Mouse (Mus musculus): Measurements from ENCODE around the gene Kank3. TPM values are rescaled to one million over a fixed set of nuclear protein-coding genes. Genes with fewer than 3 reads are reported as not detected.

The Kank3 gene
- polyA plus RNA-seq, 1 experiment from 2014 or later, result 17.1 TPM

DNA sequence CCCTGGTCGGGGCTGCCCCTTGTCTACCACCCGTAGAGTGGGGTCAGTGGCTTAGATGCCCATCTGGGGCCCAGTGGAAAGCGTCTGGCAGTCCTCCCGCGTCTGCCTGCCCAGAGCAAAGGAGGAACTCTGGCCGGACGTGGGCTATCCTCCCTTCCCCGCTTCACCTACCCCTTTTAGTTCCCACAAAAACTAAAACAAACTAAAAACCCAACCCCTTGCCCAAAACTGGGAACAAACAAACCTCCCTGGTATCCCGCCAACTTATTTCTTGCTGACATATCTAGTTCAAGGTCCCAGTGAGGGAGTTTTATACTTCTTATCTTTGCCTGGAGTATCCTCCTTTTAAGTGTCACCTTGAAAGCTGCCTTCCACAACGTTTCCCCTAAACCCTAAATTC, 2.1 kb upstream of the Kank3 start:
- H3K9me3 ChIP-seq (ENCODE audit: control insufficient read depth, low read length), result no peaks in the 10 kb centered on the region
- H3K27me3 ChIP-seq (ENCODE audit: control insufficient read depth, insufficient read depth, low read length), result no peaks in the 10 kb centered on the region
- ATAC-seq (ENCODE audit: low FRiP score, low TSS enrichment) (no peak), DNase-seq (ENCODE audit: low spot score) (no peak)
- H3K4me2 ChIP-seq (replicated peaks; ENCODE audit: low read depth), result no peak overlapping the region
- no peak overlapping the region for H3K27ac ChIP-seq (replicated peaks)
- no peak overlapping the region for H3K4me3 ChIP-seq (ENCODE audit: low read depth, low read length)
- H3K4me1 ChIP-seq (replicated peaks; ENCODE audit: control insufficient read depth, insufficient read depth), result no peaks in the 10 kb centered on the region
- WGBS, result 36% methylated on average over 10 of the region's 10 CpGs
- no peaks in the 10 kb centered on the region for H3K36me3 ChIP-seq (ENCODE audit: control insufficient read depth, insufficient read depth, low read length)
- no peak overlapping the region for H3K9ac ChIP-seq (ENCODE audit: low read length)
- TF ChIP-seq CTCF (IDR thresholded peaks at IDR 0.05; ENCODE audit: low read depth) (no peak), EP300 (optimal IDR thresholded peaks at IDR 0.05) (no peak)

GRCm38 (mm10) chr17:33811142-33811516, 810 bp downstream of the Kank3 start:
- no peak for TF ChIP-seq CTCF (IDR thresholded peaks at IDR 0.05; ENCODE audit: low read depth)
- no peak for TF ChIP-seq EP300 (optimal IDR thresholded peaks at IDR 0.05)
- 21% methylated on average over 7 of the region's 7 CpGs for WGBS
- H3K9ac ChIP-seq (ENCODE audit: low read length), result no peak overlapping the region
- no peaks in the 10 kb centered on the region for H3K9me3 ChIP-seq (ENCODE audit: control insufficient read depth, low read length)
- DNase-seq (ENCODE audit: low spot score) (no peak), ATAC-seq (ENCODE audit: low FRiP score, low TSS enrichment) (no peak)
- no peaks in the 10 kb centered on the region for H3K27me3 ChIP-seq (ENCODE audit: control insufficient read depth, insufficient read depth, low read length)
- no peaks in the 10 kb centered on the region for H3K4me1 ChIP-seq (replicated peaks; ENCODE audit: control insufficient read depth, insufficient read depth)
- peak overlapping the region; percentile 56; the same call in 1 of the 2 replicates for H3K27ac ChIP-seq (replicated peaks)
- H3K4me2 ChIP-seq (replicated peaks; ENCODE audit: low read depth), result peak overlapping the region; percentile 82
- H3K4me3 ChIP-seq (ENCODE audit: low read depth, low read length), result peak overlapping the region; percentile 52
- no peaks in the 10 kb centered on the region for H3K36me3 ChIP-seq (ENCODE audit: control insufficient read depth, insufficient read depth, low read length)

GRCm38 (mm10) chr17:33812475-33812874, 2.2 kb downstream of the Kank3 start:
- ATAC-seq (ENCODE audit: low FRiP score, low TSS enrichment), result no peak
- H3K36me3 ChIP-seq (ENCODE audit: control insufficient read depth, insufficient read depth, low read length), result no peaks in the 10 kb centered on the region
- WGBS, result 24% methylated on average over 3 of the region's 3 CpGs
- H3K27ac ChIP-seq (replicated peaks), result peak overlapping the region; percentile 61
- peaks cover 2% of the 10 kb centered on the region; the same call in 1 of the 2 replicates for H3K4me1 ChIP-seq (replicated peaks; ENCODE audit: control insufficient read depth, insufficient read depth)
- no peaks in the 10 kb centered on the region for H3K9me3 ChIP-seq (ENCODE audit: control insufficient read depth, low read length)
- H3K4me3 ChIP-seq (ENCODE audit: low read depth, low read length), result no peak overlapping the region
- no peak for TF ChIP-seq EP300 (optimal IDR thresholded peaks at IDR 0.05)
- TF ChIP-seq CTCF (IDR thresholded peaks at IDR 0.05; ENCODE audit: low read depth), result no peak
- H3K4me2 ChIP-seq (replicated peaks; ENCODE audit: low read depth), result no peak overlapping the region
- no peak for DNase-seq (ENCODE audit: low spot score)
- no peaks in the 10 kb centered on the region for H3K27me3 ChIP-seq (ENCODE audit: control insufficient read depth, insufficient read depth, low read length)
- no peak overlapping the region for H3K9ac ChIP-seq (ENCODE audit: low read length)

GRCm38 (mm10) chr17:33812990-33813389, 2.7 kb downstream of the Kank3 start:
- no peak for TF ChIP-seq EP300 (optimal IDR thresholded peaks at IDR 0.05)
- TF ChIP-seq CTCF (IDR thresholded peaks at IDR 0.05; ENCODE audit: low read depth), result no peak
- ATAC-seq (ENCODE audit: low FRiP score, low TSS enrichment), result no peak
- 59% methylated on average over 4 of the region's 4 CpGs for WGBS
- Histone ChIP-seq H3K9ac (ENCODE audit: low read length) (no peak overlapping the region), H3K4me2 (replicated peaks; ENCODE audit: low read depth) (no peak overlapping the region), H3K9me3 (ENCODE audit: control insufficient read depth, low read length) (no peaks in the 10 kb centered on the region), H3K27ac (replicated peaks) (peak overlapping the region; percentile 61; the same call in 1 of the 2 replicates), H3K36me3 (ENCODE audit: control insufficient read depth, insufficient read depth, low read length) (no peaks in the 10 kb centered on the region), H3K4me1 (replicated peaks; ENCODE audit: control insufficient read depth, insufficient read depth) (peaks cover 4% of the 10 kb centered on the region; the same call in 1 of the 2 replicates), H3K4me3 (ENCODE audit: low read depth, low read length) (no peak overlapping the region), H3K27me3 (ENCODE audit: control insufficient read depth, insufficient read depth, low read length) (no peaks in the 10 kb centered on the region)
- DNase-seq (ENCODE audit: low spot score), result no peak

- Histone ChIP-seq H3K4me1 (replicated peaks; ENCODE audit: control insufficient read depth, insufficient read depth) (peaks cover 7% of the 10 kb centered on the region; the same call in 1 of the 2 replicates), H3K4me3 (ENCODE audit: low read depth, low read length) (no peak overlapping the region), H3K9ac (ENCODE audit: low read length) (no peak overlapping the region), H3K36me3 (ENCODE audit: control insufficient read depth, insufficient read depth, low read length) (peaks cover 2% of the 10 kb centered on the region; the same call in 1 of the 2 replicates), H3K4me2 (replicated peaks; ENCODE audit: low read depth) (no peak overlapping the region), H3K27me3 (ENCODE audit: control insufficient read depth, insufficient read depth, low read length) (no peaks in the 10 kb centered on the region), H3K27ac (replicated peaks) (no peak overlapping the region), H3K9me3 (ENCODE audit: control insufficient read depth, low read length) (no peaks in the 10 kb centered on the region)
- no peak for TF ChIP-seq EP300 (optimal IDR thresholded peaks at IDR 0.05)
- TF ChIP-seq CTCF (IDR thresholded peaks at IDR 0.05; ENCODE audit: low read depth), result no peak
- WGBS, result 88% methylated on average over 6 of the region's 6 CpGs
- DNase-seq (ENCODE audit: low spot score) (no peak), ATAC-seq (ENCODE audit: low FRiP score, low TSS enrichment) (no peak)
Observed at GRCm38 (mm10) chr17:33815399-33815798, 5.1 kb downstream of the Kank3 start.

DNA sequence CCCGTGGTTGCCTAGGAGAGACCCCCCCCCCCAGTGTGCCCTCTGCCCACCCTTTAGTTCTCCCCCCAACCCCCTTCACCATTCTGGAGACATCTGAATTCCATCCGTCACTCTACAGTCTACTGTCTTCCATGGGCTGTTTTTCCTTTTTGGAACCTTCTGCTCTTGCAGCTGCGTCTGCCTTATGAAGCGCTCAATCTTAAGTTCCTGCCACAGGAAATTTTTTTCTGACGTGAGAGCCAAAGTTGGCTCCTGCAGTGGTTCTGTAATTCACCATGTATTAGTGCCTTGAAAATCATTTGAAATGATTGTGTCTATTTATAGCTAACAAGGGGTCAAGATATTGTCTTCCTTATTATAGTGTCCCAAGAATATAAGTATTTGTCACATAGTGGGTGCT, 6.3 kb downstream of the Kank3 start:
- peak overlapping the region; percentile 91 for H3K27ac ChIP-seq (replicated peaks)
- ATAC-seq (ENCODE audit: low FRiP score, low TSS enrichment) (no peak), DNase-seq (ENCODE audit: low spot score) (no peak)
- H3K9me3 ChIP-seq (ENCODE audit: control insufficient read depth, low read length), result no peaks in the 10 kb centered on the region
- 50% methylated on average over 5 of the region's 5 CpGs for WGBS
- H3K4me1 ChIP-seq (replicated peaks; ENCODE audit: control insufficient read depth, insufficient read depth), result peaks cover 7% of the 10 kb centered on the region; the same call in 1 of the 2 replicates
- no peak for TF ChIP-seq CTCF (IDR thresholded peaks at IDR 0.05; ENCODE audit: low read depth)
- no peak for TF ChIP-seq EP300 (optimal IDR thresholded peaks at IDR 0.05)
- no peak overlapping the region for H3K9ac ChIP-seq (ENCODE audit: low read length)
- no peaks in the 10 kb centered on the region for H3K27me3 ChIP-seq (ENCODE audit: control insufficient read depth, insufficient read depth, low read length)
- peak overlapping the region; percentile 54 for H3K4me3 ChIP-seq (ENCODE audit: low read depth, low read length)
- H3K4me2 ChIP-seq (replicated peaks; ENCODE audit: low read depth), result peak overlapping the region; percentile 88
- H3K36me3 ChIP-seq (ENCODE audit: control insufficient read depth, insufficient read depth, low read length), result peaks cover 5% of the 10 kb centered on the region; the same call in 1 of the 2 replicates
